Mouse (Mus musculus) embryo, embryonic 10.5 days (tissue): ENCODE data around the gene Arel1.
A peak's percentile ranks its signal among the peaks of the same experiment; 100 is the strongest.

Experiments used
- DNase-seq: peaks from one replicate; pipeline ENCODE4 v3.0.0-alpha.2; 2015; ENCODE audit warnings: low spot score

The Arel1 gene

GRCm38 (mm10) chr12:84948584-84949285, 22.0 kb downstream of the Arel1 start:
- no peak for DNase-seq

GRCm38 (mm10) chr12:84947894-84948583, 22.7 kb downstream of the Arel1 start:
- DNase-seq = no peak

DNA sequence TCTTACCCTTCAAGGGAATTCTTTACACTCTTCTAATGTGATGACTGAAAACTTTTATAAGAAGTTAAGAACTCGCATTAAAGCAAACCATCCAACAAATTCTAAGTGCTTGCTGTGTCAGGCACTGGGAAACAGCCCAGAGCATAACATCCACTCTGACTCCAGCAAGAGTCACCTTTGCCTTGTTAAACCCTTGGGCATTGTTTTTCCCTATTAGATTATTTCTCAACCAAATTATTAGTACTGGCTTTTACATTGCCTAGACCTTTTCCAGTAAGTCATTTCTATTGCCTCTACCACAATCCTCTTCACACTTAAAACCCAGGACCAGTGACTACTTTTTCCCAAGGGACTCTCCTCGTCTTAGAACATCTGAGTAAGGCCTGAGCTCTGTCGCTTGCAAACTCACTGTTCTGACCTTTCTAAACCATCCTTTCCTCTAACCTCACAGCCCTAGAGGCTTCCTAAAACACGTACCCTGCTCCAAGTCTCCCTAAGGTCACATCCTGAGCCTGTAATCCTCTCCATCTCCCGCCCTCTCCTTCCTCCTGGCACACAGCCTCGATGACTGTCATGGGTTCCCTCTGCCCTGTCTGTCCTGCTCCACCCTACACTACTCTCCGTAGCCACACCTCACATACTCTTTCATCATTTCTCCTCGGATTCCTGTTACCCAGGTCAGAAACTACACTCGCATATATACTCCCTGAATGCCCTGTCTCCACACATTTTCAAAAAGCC, 25.7 kb downstream of the Arel1 start:
- DNase-seq = no peak

GRCm38 (mm10) chr12:84944150-84944812, 26.4 kb downstream of the Arel1 start:
- DNase-seq = no peak

DNA sequence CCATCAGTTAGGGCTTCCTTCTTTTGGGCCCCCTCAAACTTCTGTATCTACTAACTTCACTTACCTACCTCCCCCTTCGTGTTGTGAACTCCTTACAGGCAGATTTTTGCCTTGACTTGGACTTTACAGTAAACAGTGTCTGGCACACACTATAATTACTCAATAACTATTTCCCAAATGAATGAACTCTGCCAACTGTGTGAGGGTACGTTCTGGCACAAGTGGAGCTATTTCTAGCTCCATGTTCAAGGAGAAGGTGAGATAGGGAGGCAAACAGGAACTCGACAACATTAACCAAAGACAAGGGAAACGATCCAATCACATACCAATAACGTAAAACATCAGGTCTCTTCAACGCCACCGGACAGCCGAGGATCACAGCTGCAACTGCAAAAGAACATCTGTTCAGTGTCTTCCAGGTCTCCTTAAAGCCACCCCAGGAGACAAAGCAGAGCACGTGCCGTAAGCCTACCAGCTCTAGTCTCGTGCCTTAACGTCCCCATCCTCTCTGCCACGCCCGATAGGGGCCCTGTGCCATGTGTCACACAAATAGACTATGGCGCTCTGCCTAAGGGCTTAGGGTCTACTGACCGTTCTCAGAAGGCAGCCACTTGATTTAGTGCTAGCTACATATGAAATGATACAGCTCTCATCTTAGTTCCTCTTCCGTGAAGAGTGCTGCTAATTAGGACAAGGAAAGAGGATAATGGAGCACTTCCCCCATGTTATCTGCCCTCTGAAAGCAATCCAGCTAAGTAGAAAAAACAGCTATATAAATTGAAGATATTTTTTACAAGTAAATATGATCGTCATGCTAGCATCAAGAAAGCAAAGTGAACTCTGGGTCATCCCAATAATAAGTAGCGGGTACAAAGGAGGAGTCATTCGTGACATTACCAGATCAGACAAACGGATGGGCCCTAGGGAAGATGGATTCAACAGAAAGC, 27.4 kb downstream of the Arel1 start:
- DNase-seq = no peak

GRCm38 (mm10) chr12:84941717-84942116, 29.0 kb downstream of the Arel1 start:
- DNase-seq = no peak

- DNase-seq = no peak
These were observed 30.4 kb downstream of the Arel1 start for GRCm38 (mm10) chr12:84940343-84940742.

GRCm38 (mm10) chr12:84939117-84939516, 31.6 kb downstream of the Arel1 start:
- no peak for DNase-seq

- DNase-seq = no peak
These were observed 35.4 kb downstream of the Arel1 start for GRCm38 (mm10) chr12:84935343-84935742.

GRCm38 (mm10) chr12:84932210-84932609, 38.5 kb downstream of the Arel1 start:
- no peak for DNase-seq

DNA sequence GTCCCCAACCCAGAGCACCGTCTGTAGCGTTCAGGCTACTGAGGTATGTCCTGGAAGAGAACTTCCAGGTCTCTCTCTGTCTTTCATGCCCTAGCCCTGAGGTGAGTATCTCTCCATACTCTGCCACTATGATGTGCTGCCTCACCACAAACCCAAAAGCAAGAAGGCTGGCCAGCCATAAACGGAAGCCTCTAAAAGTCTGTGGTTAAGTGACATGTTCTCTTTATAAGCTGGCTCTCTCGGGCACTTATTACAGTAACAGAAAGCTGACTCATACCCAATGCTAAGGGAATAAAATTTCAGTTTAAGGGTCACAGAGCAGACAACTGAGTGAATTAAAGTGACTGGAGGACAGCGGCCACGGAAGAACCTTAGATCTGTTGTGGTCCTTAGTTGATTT, 44.2 kb downstream of the Arel1 start:
- no peak for DNase-seq

DNA sequence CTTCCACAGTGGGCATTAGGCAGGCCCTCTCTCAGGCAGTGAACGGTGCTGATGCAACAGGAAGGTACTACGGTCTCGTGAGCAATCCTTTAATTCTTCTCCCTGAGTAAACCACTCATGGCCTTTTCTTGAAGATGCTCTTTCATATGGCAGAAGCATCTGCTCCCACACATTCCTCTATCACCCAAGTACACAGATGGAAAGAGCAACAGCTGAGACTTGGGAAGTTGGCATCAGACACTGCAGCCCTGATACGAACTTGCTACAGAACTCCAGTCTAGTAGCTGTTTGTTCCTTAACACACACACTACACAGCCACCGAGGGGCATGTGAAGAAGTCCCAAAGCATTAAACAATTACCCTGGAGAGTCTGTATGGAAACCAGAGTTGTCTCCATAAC, 46.4 kb downstream of the Arel1 start:
- DNase-seq = no peak

GRCm38 (mm10) chr12:84921881-84922419, 48.8 kb downstream of the Arel1 start:
- DNase-seq = peak; percentile 12

GRCm38 (mm10) chr12:84918809-84919208, 51.9 kb downstream of the Arel1 start:
- no peak for DNase-seq

- DNase-seq = no peak
These were observed 52.9 kb downstream of the Arel1 start for GRCm38 (mm10) chr12:84917799-84918198.

DNA sequence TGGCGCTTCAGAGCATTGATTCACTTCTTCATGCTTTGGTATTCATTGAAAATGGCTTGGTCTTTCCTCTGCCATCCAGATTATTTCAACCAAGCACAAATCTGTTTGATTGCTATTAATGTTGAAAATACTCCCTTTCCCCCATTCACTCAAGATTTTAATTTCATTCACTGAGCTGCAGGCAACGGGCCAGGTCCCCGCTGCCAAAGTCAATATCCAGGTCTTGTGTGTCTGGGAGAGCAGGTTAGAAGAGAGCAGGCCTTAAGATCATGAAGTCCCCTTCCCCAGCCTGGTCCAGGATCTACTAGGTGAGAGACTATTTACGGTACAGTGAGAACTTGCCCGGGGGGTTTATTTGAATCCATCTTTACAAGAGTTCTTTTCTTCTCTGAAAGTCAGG, 55.7 kb downstream of the Arel1 start:
- no peak for DNase-seq

DNA sequence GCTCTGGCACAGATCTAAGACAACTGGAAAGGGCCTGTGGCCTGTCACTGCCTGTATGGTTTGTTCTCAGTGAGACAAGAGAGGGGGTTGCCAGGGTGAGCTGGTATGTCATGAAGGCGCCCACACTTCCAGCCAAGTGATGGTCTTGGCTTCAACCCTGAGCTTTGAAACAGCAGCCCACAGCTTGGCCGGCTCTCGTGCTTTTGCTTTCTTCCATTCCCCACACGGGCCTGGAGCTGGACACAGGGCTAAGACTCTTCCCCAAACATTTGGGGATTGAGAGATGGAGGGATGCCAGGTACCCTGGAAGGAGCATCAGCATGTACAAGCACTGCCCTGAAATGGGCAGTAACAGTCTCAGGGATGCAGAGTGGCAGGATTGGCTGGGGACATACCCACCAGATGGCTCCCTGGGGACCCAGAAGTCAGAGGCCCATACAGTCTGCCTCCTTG, 58.0 kb downstream of the Arel1 start:
- no peak for DNase-seq

DNA sequence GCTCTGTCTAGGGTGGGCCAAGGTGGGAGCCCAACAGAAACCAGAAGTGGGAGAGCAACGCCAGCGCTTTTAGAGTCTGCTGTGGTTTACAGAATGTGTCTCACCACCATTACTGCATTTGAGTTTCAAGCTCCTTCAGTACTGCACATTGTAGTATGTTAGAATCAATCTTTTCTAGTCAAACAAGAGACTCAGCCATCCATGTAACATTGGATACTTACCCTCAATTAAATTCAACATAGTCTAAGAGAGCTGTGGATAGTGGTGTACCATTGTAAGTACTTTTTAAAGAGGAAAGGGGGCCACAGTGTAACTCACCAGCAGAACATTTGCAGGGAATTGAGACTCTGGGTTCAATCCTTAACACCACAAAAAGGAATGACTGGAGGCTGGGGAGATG, 59.1 kb downstream of the Arel1 start:
- DNase-seq = peak; percentile 10

- no peak for DNase-seq
These were observed 60.6 kb downstream of the Arel1 start for GRCm38 (mm10) chr12:84910066-84910465.

- no peak for DNase-seq
These were observed 62.8 kb downstream of the Arel1 start for GRCm38 (mm10) chr12:84907627-84908480.
